Mouse (Mus musculus) lung, adult 2 months (tissue): ENCODE measurements around the gene Wnt7b.

Source experiments
- CTCF ChIP-seq: fragments of 200-500 bp; IDR thresholded peaks from 2 replicates; pipeline ENCODE4 v1.5.1; 2011; ENCODE audit warnings: mild to moderate bottlenecking, low read length, control low read depth; ENCODE audit not compliant: insufficient read depth
- POLR2A ChIP-seq: fragments of 200-500 bp; IDR thresholded peaks from 2 replicates; pipeline ENCODE4 v1.6.1; 2011; ENCODE audit warnings: low read depth, mild to moderate bottlenecking, control low read depth, low read length, borderline replicate concordance; ENCODE audit errors: extremely low read depth

DNA sequence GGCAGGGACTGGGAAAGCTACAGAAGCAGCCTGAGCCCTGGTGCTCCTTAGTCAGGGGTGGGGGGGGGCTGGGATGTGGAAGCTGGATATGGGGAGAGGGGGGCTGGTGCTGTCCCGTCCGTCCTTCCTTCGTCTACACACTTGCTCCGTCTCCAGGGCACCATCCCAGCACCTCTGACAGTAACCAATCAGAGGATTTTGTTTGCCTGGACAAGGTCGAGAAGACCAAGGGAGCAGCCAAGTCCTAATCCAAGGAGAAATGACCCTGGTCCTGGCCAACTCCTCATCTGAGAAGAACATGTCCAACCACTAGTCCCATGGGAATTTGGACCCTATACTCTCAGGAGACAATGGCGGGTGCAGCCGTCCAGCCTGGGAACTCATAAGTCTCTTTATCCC lies 18.4 kb upstream of the Wnt7b start:
- no peak for TF ChIP-seq POLR2A
- TF ChIP-seq CTCF, result no peak
